Mouse (Mus musculus) retina, adult 2 months (tissue): ENCODE data around the gene Pgf.
"Not testable (repeated sequence)": the region's sequence is repeated elsewhere in the genome, so short reads cannot be mapped to it uniquely, and the experiment has no call there.

Source experiments
- DNase-seq: peaks from one replicate; pipeline ENCODE4 v3.0.0-alpha.2; 2012; ENCODE audit warnings: low read depth, low spot score

Pgf gene

GRCm38 (mm10) chr12:85157797-85158460 lies 19.7 kb downstream of the Pgf start:
- no peak for DNase-seq

- no peak for DNase-seq
Observed at GRCm38 (mm10) chr12:85156324-85156723, 21.3 kb downstream of the Pgf start.

- no peak for DNase-seq
Observed at GRCm38 (mm10) chr12:85153011-85153410, 24.6 kb downstream of the Pgf start.

- DNase-seq = peak; percentile 30
Observed at GRCm38 (mm10) chr12:85151002-85151774, 26.4 kb downstream of the Pgf start, which contains the start of gene Rps6kl1. Gene Rps6kl1 (minus strand): TSS chr12:85151264.

- DNase-seq = no peak
Observed at GRCm38 (mm10) chr12:85150321-85151001, 27.1 kb downstream of the Pgf start.

- DNase-seq = no peak
Observed at GRCm38 (mm10) chr12:85146881-85147280, 30.7 kb downstream of the Pgf start.

GRCm38 (mm10) chr12:85146355-85146754 lies 31.2 kb downstream of the Pgf start:
- DNase-seq = no peak

GRCm38 (mm10) chr12:85145630-85146029 lies 32.0 kb downstream of the Pgf start:
- no peak for DNase-seq

GRCm38 (mm10) chr12:85144821-85145220 lies 32.8 kb downstream of the Pgf start:
- DNase-seq = no peak

- DNase-seq = not testable (repeated sequence)
Observed at GRCm38 (mm10) chr12:85144276-85144675, 33.3 kb downstream of the Pgf start.

- peak; percentile 45 for DNase-seq
Observed at GRCm38 (mm10) chr12:85142803-85143202, 34.8 kb downstream of the Pgf start.

- no peak for DNase-seq
Observed at GRCm38 (mm10) chr12:85141096-85141495, 36.5 kb downstream of the Pgf start.

GRCm38 (mm10) chr12:85140036-85140701 lies 37.4 kb downstream of the Pgf start:
- no peak for DNase-seq

GRCm38 (mm10) chr12:85136627-85137026 lies 41.0 kb downstream of the Pgf start:
- no peak for DNase-seq

- no peak for DNase-seq
Observed at GRCm38 (mm10) chr12:85135513-85136470, 41.8 kb downstream of the Pgf start.

GRCm38 (mm10) chr12:85134043-85134794 lies 43.4 kb downstream of the Pgf start:
- DNase-seq = no peak

- no peak for DNase-seq
Observed at GRCm38 (mm10) chr12:85131361-85131760, 46.2 kb downstream of the Pgf start.

- no peak for DNase-seq
Observed at GRCm38 (mm10) chr12:85129426-85129978, 48.1 kb downstream of the Pgf start.

- no peak for DNase-seq
Observed at GRCm38 (mm10) chr12:85126986-85127603, 50.5 kb downstream of the Pgf start.
